9 mouse cellular contexts compared by ENCODE assay signal in the genomic region with DNA sequence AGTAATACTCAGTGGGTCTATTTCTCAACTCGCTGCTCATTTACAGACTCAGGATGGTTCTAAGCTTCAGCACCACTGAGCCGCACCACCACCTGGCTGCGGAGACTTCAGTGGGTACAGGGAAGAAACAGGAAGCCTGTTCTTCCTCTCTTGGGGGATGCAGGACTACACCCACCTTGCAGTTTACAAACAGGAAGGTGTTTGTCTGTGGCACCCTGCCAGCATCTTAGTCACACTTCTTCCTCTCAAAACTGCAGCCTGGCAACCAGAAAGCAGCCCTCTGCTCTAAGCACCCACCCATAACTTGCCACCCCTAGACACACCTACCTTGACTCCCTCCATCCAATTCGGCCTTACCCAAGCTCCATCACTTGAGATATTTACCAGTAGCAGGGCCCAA. TPM values are rescaled to one million over a fixed set of nuclear protein-coding genes. Genes with fewer than 3 reads are reported as not detected.
DNase-seq lines count a peak whose midpoint lies in the region; ATAC-seq and TF ChIP-seq lines count a peak whose summit lies in the region.
"Had no signal": no experiment of that assay in that cellular context is flagged by ENCODE, and none has a peak within 500 bp of the region (broad histone marks: within the 10 kb centered on the region; RNA-seq: fewer than 3 reads in every experiment).

No protein-coding gene starts in this region.

- DNase-seq in liver, embryonic 11.5 days (ENCODE audit: low spot score), result no peak
- peak; percentile 60 for DNase-seq in brain, adult 2 months (ENCODE audit: low read depth, low spot score)
- DNase-seq in kidney, adult 2 months, result peak; percentile 89
- no peak for DNase-seq in c-Kit-positive CD71-positive TER-119-positive erythroid progenitor cells, embryonic 14.5 days (ENCODE audit: low spot score)
- no peak for DNase-seq in hindbrain, postnatal 0 days (ENCODE audit: low spot score)

- ATAC-seq in liver, embryonic 12.5 days, result no peak
- no peak for ATAC-seq in liver, embryonic 11.5 days (replicated peaks; ENCODE audit: low FRiP score)
- ATAC-seq in monocyte, adult 5-6 weeks (replicated peaks; ENCODE audit: insufficient number of reproducible peaks, low FRiP score, low TSS enrichment, poor library complexity, severe bottlenecking), result peak; percentile 60
- ATAC-seq in megakaryocyte-erythroid progenitor cell, adult 5-6 weeks (replicated peaks; ENCODE audit: low FRiP score, low TSS enrichment, poor library complexity, severe bottlenecking), result no peak
- no peak for ATAC-seq in hindbrain, postnatal 0 days

- no peaks in the 10 kb centered on the region for H3K27me3 ChIP-seq in liver, embryonic 12.5 days (replicated peaks)
- no peaks in the 10 kb centered on the region for H3K27me3 ChIP-seq in liver, embryonic 11.5 days (replicated peaks; ENCODE audit: control insufficient read depth, insufficient read depth, low read length)
- H3K27me3 ChIP-seq in kidney, adult 2 months (replicated peaks; ENCODE audit: control insufficient read depth, insufficient read depth, low read length), result no peaks in the 10 kb centered on the region
- no peaks in the 10 kb centered on the region for H3K27me3 ChIP-seq in hindbrain, postnatal 0 days (ENCODE audit: insufficient read depth, low read length)

- no peak for TF ChIP-seq POLR2A in kidney, adult 2 months (IDR thresholded peaks at IDR 0.05; ENCODE audit: low read depth, low read length)

- H3K27ac ChIP-seq in liver, embryonic 12.5 days, result 0 out of 2 replicates have a peak overlapping the region, but pooled peaks have one; percentile 17
- H3K27ac ChIP-seq in liver, embryonic 11.5 days (ENCODE audit: low read depth, low read length), result no peak overlapping the region
- H3K27ac ChIP-seq in kidney, adult 2 months (ENCODE audit: insufficient read depth, low read depth, low read length), result 0 out of 2 replicates have a peak overlapping the region, but pooled peaks have one; percentile 65
- H3K27ac ChIP-seq in hindbrain, postnatal 0 days, result no peak overlapping the region
- H3K27ac ChIP-seq: macrophage had no signal

- no peak overlapping the region for H3K9ac ChIP-seq in liver, embryonic 12.5 days
- H3K9ac ChIP-seq in liver, embryonic 11.5 days (ENCODE audit: low read depth, low read length), result no peak overlapping the region
- no peak overlapping the region for H3K9ac ChIP-seq in hindbrain, postnatal 0 days (replicated peaks; ENCODE audit: low read length)

- peaks cover 28% of the 10 kb centered on the region for H3K4me1 ChIP-seq in liver, embryonic 12.5 days
- peaks cover 3% of the 10 kb centered on the region; the same call in 1 of the 2 replicates for H3K4me1 ChIP-seq in liver, embryonic 11.5 days (replicated peaks; ENCODE audit: control insufficient read depth, insufficient read depth, low read length)
- 0 out of 2 replicates have a peak, but pooled peaks cover 4% of the 10 kb centered on the region for H3K4me1 ChIP-seq in kidney, adult 2 months (ENCODE audit: control insufficient read depth, insufficient read depth, low read length)
- H3K4me1 ChIP-seq in hindbrain, postnatal 0 days (ENCODE audit: insufficient read depth, low read length), result no peaks in the 10 kb centered on the region

- H3K9me3 ChIP-seq in liver, embryonic 12.5 days (replicated peaks), result no peaks in the 10 kb centered on the region
- H3K9me3 ChIP-seq in liver, embryonic 11.5 days (ENCODE audit: control insufficient read depth, low read length), result no peaks in the 10 kb centered on the region
- H3K9me3 ChIP-seq in hindbrain, postnatal 0 days (ENCODE audit: low read length), result no peaks in the 10 kb centered on the region

- no peak overlapping the region for H3K4me3 ChIP-seq in liver, embryonic 12.5 days
- no peak overlapping the region for H3K4me3 ChIP-seq in liver, embryonic 11.5 days (ENCODE audit: low read depth, low read length)
- H3K4me3 ChIP-seq in kidney, adult 2 months (ENCODE audit: insufficient read depth, low read depth, low read length), result no peak overlapping the region
- no peak overlapping the region for H3K4me3 ChIP-seq in hindbrain, postnatal 0 days (ENCODE audit: low read length)

- 80% methylated on average over 4 of the region's 4 CpGs for WGBS in liver, embryonic 12.5 days (ENCODE audit: insufficient replicate concordance)
- WGBS in liver, embryonic 11.5 days, result 87% methylated on average over 4 of the region's 4 CpGs
- 75% methylated on average over 4 of the region's 4 CpGs for WGBS in kidney, adult 2 months
- 91% methylated on average over 4 of the region's 4 CpGs for WGBS in hindbrain, postnatal 0 days

- no peak overlapping the region for H3K4me2 ChIP-seq in liver, embryonic 12.5 days
- H3K4me2 ChIP-seq in liver, embryonic 11.5 days, result no peak overlapping the region
- no peak overlapping the region for H3K4me2 ChIP-seq in hindbrain, postnatal 0 days (ENCODE audit: low read depth, low read length)

- TF ChIP-seq CTCF in kidney, adult 2 months (conservative IDR thresholded peaks at IDR 0.05; ENCODE audit: insufficient read depth, insufficient read length, low read depth, low read length), result no peak
- TF ChIP-seq CTCF in hindbrain, postnatal 0 days (IDR thresholded peaks at IDR 0.05; ENCODE audit: low read depth), result no peak

- H3K36me3 ChIP-seq in liver, embryonic 12.5 days, result no peaks in the 10 kb centered on the region
- no peaks in the 10 kb centered on the region for H3K36me3 ChIP-seq in liver, embryonic 11.5 days (ENCODE audit: control insufficient read depth, insufficient read depth, low read length)
- H3K36me3 ChIP-seq in kidney, adult 2 months (ENCODE audit: control insufficient read depth, insufficient read depth, low read length), result no peaks in the 10 kb centered on the region
- H3K36me3 ChIP-seq in hindbrain, postnatal 0 days (ENCODE audit: insufficient read depth, low read length), result no peaks in the 10 kb centered on the region

RNA-seq across cellular contexts. Expression of a gene that starts 55.1 kb away (rescaled TPM):
- 122 and 135 TPM in 2 replicates for polyA plus RNA-seq in liver, embryonic 12.5 days (2016; fragmentation: Nextera tagmentation; extraction: Ambion mirVana)
- 132 and 159 TPM in 2 replicates for polyA plus RNA-seq in liver, embryonic 11.5 days (2014; fragmentation: Nextera tagmentation; extraction: Ambion mirVana)
- polyA plus RNA-seq in kidney, adult 2 months (2012; rRNA removed), result 15.8 and 15.9 TPM in 2 replicates
- total RNA-seq in monocyte, adult 5-6 weeks (2017), result 77.7 to 101 TPM (median 92.3 TPM) in 3 replicates
- total RNA-seq in megakaryocyte-erythroid progenitor cell, adult 5-6 weeks (2014; fragmentation: Nextera tagmentation), result 11.6 and 16.3 TPM in 2 replicates
- 48.3 and 69.4 TPM in 2 replicates for total RNA-seq in megakaryocyte-erythroid progenitor cell, adult 5-6 weeks (2017)
- 67.0 and 85.9 TPM in 2 replicates for total RNA-seq in hindbrain, postnatal 0 days (2014; rRNA removed)
- polyA plus RNA-seq in hindbrain, postnatal 0 days (2015; fragmentation: Nextera tagmentation; extraction: Ambion mirVana), result 113 and 125 TPM in 2 replicates

Comparison
In these comparisons a context has a peak if more than half of its experiments do, and no peak if none do; other contexts are left out.
1. H3K27ac ChIP-seq: peak in liver, embryonic 12.5 days (single experiment) and kidney, adult 2 months (single experiment); none in liver, embryonic 11.5 days (single experiment) and hindbrain, postnatal 0 days (single experiment).
2. DNase-seq: peak in brain, adult 2 months (single experiment) and kidney, adult 2 months (single experiment); none in liver, embryonic 11.5 days (single experiment), c-Kit-positive CD71-positive TER-119-positive erythroid progenitor cells, embryonic 14.5 days (single experiment) and hindbrain, postnatal 0 days (single experiment).